Mouse (Mus musculus): ENCODE results near the gene Sag. TPM values are rescaled to one million over a fixed set of nuclear protein-coding genes. Genes with fewer than 3 reads are reported as not detected.
"Not testable (repeated sequence)": the region's sequence is repeated elsewhere in the genome, so short reads cannot be mapped to it uniquely, and the experiment has no call there.

Sag gene
- polyA plus RNA-seq, 1 experiment = 0.59 TPM

DNA sequence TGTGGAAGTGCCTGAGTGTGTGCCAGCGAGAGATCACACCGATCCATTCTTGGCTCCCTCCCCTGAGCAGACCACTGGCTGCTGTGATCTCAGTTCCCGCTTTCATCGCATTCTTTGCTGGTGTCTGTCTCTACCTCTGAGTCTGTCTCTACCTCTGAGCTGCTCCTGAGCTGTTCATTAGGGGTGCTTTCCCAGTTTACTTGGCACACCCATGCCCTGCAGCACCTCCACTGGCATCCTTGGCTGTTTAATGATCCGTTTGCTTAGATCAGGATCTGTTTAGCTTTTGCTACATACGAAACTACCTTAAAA lies 10.4 kb upstream of the Sag start:
- H3K4me3 ChIP-seq (ENCODE audit: insufficient read depth, low read depth, low read length) = no peak overlapping the region

DNA sequence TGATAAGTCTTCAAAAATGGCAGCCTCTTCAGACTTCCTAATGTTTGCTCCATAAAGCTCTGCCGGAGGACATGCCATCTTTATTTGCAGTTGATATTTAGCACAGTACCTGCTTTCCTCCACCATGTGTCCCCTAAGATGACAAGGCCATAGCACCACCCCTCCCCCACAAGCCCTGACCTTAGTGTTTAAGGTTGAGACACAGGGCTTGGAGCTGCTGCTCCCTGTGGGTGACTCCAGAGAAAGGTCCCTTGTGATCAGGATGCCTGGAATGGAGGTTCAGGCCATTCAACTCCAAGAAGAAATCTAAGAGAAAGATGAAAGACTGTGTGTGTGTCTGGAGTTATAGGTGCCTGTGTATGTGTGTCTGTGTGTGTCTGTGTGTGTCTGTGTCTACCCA lies 5.8 kb upstream of the Sag start:
- peak overlapping the region; percentile 88 for H3K27ac ChIP-seq (replicated peaks; ENCODE audit: low read depth, low read length)
- H3K4me3 ChIP-seq (ENCODE audit: insufficient read depth, low read depth, low read length) = no peak overlapping the region
- peaks cover 2% of the 10 kb centered on the region; the same call in 1 of the 2 replicates for H3K4me1 ChIP-seq (ENCODE audit: control insufficient read depth, insufficient read depth, insufficient read length, low read length)

More for the DNA sequence above, 10.4 kb upstream of the Sag start:
- H3K27ac ChIP-seq (replicated peaks; ENCODE audit: low read depth, low read length) = peak overlapping the region; percentile 30; the same call in 1 of the 2 replicates
- H3K4me1 ChIP-seq (ENCODE audit: control insufficient read depth, insufficient read depth, insufficient read length, low read length) = peaks cover 5% of the 10 kb centered on the region; the same call in 1 of the 2 replicates

DNA sequence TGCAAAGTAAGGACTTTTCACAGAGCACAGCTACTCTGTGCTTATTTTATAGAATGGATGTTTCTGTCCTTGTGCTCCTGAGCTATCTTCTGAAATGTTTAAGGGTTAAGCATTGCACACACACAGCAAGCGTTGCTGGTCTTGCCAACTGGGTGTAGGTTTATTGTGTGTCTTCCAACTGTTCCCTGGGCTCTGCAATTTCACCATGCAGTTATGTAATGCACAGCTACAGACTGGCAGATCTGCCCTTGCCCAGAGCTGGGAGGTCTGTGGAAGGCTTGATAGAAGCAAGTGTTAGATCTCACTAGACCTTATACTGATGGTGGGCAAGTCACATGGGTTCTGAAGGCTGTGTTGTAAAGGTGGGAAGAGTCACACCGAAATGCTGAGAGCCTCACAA lies 5.2 kb upstream of the Sag start:
- Histone ChIP-seq H3K4me3 (ENCODE audit: insufficient read depth, low read depth, low read length) (no peak overlapping the region), H3K27ac (replicated peaks; ENCODE audit: low read depth, low read length) (peak overlapping the region; percentile 91), H3K4me1 (ENCODE audit: control insufficient read depth, insufficient read depth, insufficient read length, low read length) (peaks cover 2% of the 10 kb centered on the region; the same call in 1 of the 2 replicates)

DNA sequence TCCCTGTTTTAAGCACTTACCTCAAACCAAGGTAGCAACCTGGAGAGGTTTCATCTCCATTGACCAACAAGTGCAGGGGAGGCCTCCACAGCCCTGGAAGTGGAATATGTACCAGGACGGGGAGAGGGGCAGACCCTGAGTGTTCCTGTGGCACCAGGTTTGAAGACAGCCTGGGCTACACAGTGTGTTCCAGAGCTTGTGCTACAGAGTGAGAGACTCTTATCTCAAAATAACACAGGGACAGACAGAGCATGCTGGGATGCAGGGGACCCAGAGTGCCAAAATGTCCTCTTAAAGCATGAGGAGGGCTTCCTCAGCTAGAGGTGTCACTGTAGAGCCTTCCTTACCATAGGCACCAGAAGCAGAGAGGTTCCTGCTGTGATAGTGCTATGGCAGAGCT lies 4.3 kb downstream of the Sag start:
- no peaks in the 10 kb centered on the region for H3K4me1 ChIP-seq (ENCODE audit: control insufficient read depth, insufficient read depth, insufficient read length, low read length)
- H3K27ac ChIP-seq (replicated peaks; ENCODE audit: low read depth, low read length) = no peak overlapping the region
- no peak overlapping the region for H3K4me3 ChIP-seq (ENCODE audit: insufficient read depth, low read depth, low read length)

DNA sequence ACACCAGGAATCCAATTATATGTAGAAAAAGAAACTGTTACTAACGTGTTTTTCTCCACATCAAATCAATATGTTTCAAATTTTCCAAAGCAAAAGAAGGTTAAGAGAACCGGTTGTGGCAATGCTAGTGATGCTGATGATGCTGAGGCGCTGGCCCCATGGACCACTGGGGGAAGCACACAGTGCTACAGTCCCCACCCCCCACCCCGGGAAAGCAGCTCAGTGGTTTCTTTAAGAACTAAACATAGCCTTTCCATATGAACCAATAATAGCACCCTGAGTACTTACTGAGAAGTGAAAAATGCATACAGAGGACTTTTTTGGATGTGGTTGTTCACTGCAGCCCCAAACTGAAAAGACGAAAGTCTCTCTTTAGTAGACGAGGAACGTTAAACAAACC lies 7.9 kb downstream of the Sag start:
- Histone ChIP-seq H3K4me3 (ENCODE audit: insufficient read depth, low read depth, low read length) (no peak overlapping the region), H3K4me1 (ENCODE audit: control insufficient read depth, insufficient read depth, insufficient read length, low read length) (peaks cover 9% of the 10 kb centered on the region), H3K27ac (replicated peaks; ENCODE audit: low read depth, low read length) (no peak overlapping the region)

DNA sequence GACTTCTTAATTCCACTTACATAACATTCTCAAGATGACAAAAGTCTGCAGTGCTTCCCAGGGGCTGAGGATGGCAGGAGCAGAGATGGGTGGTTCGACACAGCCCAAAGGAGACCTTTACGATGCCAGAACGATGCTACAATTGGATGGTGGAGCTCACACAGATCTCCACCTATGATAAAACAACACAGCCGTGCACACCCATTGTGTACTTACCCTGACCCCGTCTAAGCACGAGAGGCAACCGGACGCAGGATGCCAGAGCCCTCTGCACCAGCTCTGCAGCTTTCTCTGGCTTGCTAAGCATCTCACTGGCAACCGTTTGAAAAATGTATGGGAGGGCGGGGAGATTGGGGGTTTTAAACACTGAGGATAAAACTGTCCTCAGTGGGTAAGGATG lies 8.6 kb downstream of the Sag start:
- Histone ChIP-seq H3K27ac (replicated peaks; ENCODE audit: low read depth, low read length) (no peak overlapping the region), H3K4me1 (ENCODE audit: control insufficient read depth, insufficient read depth, insufficient read length, low read length) (peaks cover 9% of the 10 kb centered on the region), H3K4me3 (ENCODE audit: insufficient read depth, low read depth, low read length) (no peak overlapping the region)

DNA sequence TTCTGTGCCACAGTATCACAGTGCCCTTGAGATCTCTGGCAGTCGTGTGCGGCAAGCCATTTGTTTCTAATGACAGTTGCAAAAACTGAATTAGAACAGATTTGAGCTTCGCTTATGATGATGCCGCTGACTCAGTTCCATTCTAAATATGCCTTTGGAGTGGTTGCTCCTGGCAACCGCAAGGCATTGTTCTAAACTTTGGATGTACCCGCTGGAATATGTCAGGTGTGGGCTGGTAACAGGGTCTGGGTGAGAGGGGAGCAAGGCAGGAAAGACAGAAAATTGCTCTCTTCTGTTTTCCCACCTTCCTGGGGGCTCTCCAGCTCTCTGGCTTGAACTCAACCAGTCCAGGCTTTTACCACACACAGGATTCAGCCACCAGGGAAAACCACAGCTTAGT lies 9.7 kb downstream of the Sag start:
- peak overlapping the region; percentile 75 for H3K27ac ChIP-seq (replicated peaks; ENCODE audit: low read depth, low read length)
- H3K4me3 ChIP-seq (ENCODE audit: insufficient read depth, low read depth, low read length) = no peak overlapping the region
- peaks cover 9% of the 10 kb centered on the region for H3K4me1 ChIP-seq (ENCODE audit: control insufficient read depth, insufficient read depth, insufficient read length, low read length)

DNA sequence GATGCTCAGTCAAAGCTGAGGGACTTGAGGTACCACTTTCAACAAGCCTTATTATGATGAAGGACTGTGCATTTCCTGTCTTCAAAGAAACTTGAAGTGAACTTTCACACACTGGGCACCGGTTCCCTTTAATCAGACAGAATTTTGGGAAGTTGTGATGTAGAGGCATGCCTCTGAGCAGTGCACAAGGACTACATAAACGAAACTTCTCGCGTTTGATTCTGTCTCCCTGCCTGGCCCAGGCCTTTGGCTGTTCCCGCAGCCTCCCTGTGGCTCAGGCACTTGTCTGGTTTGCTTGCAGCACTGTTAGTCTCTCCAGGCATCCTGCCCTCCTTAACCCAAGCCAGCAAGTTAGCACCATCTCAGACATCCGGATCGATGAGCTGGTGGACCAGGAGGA lies 10.2 kb downstream of the Sag start:
- Histone ChIP-seq H3K27ac (replicated peaks; ENCODE audit: low read depth, low read length) (peak overlapping the region; percentile 75), H3K4me1 (ENCODE audit: control insufficient read depth, insufficient read depth, insufficient read length, low read length) (peaks cover 9% of the 10 kb centered on the region), H3K4me3 (ENCODE audit: insufficient read depth, low read depth, low read length) (no peak overlapping the region)

DNA sequence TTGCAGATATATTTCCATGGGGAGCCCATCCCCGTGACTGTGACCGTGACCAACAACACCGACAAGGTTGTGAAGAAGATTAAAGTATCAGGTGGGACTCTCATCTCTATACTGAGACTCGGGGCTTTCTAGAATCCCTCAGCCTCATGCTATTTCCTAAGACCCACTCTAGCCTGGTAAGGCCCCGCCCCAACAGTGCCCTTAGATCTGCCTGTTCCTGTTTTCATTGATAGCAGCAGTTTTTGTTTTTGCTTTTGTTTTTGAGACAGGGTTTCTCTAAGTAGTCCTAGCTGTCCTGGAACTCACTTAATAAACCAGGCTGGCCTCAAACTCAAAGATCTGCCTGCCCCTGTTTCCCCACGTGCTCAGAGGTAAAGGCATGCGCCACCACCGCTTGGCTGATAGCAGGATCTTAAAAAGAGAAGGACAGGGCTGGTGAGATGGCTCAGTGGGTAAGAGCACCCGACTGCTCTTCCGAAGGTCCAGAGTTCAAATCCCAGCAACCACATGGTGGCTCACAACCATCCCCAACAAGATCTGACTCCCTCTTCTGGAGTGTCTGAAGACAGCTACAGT lies 21.0 kb downstream of the Sag start:
- Histone ChIP-seq H3K27ac (replicated peaks; ENCODE audit: low read depth, low read length) (no peak overlapping the region), H3K4me1 (ENCODE audit: control insufficient read depth, insufficient read depth, insufficient read length, low read length) (peaks cover 17% of the 10 kb centered on the region), H3K4me3 (ENCODE audit: insufficient read depth, low read depth, low read length) (no peak overlapping the region)

DNA sequence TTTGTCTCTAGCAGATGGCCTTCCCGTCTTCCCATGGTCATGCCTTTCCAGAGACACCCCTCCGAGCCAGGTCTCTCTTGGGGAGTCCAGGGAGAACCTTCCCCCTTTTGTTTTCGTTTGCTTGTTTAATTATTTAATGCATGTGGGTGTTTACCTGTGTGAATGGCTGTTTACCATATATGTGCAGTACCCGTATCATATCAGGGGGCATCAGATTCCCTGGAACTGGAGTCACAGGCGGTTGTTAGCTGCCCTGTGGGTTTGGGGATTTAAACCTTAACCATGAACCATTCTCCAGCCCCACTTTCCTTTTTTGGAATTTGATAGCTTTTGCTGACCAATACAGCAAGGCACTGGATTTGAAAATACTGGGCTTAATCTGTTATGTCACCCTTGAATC lies 21.8 kb downstream of the Sag start:
- peaks cover 17% of the 10 kb centered on the region for H3K4me1 ChIP-seq (ENCODE audit: control insufficient read depth, insufficient read depth, insufficient read length, low read length)
- H3K27ac ChIP-seq (replicated peaks; ENCODE audit: low read depth, low read length) = no peak overlapping the region
- no peak overlapping the region for H3K4me3 ChIP-seq (ENCODE audit: insufficient read depth, low read depth, low read length)

DNA sequence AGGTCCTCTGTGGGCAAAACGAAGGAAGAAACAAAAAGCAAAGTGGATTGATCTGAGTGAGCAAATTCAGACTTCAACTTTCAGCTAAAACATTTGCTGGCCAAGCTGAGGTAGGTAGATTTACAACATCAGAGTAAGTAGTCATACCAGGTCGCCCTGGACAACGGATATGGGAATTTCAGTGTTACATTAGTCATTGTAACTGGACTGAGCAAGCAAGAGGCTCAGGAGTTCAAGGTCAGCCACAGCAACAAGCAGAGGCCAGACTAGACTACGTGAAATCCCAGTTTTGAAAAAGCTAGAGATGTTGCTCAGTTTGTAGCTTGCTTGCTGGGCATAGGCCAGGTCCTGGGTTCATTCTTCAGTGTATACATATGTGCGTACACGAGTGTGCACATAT lies 22.5 kb downstream of the Sag start:
- H3K4me1 ChIP-seq (ENCODE audit: control insufficient read depth, insufficient read depth, insufficient read length, low read length) = peaks cover 17% of the 10 kb centered on the region
- H3K4me3 ChIP-seq (ENCODE audit: insufficient read depth, low read depth, low read length) = no peak overlapping the region
- H3K27ac ChIP-seq (replicated peaks; ENCODE audit: low read depth, low read length) = peak overlapping the region; percentile 67

DNA sequence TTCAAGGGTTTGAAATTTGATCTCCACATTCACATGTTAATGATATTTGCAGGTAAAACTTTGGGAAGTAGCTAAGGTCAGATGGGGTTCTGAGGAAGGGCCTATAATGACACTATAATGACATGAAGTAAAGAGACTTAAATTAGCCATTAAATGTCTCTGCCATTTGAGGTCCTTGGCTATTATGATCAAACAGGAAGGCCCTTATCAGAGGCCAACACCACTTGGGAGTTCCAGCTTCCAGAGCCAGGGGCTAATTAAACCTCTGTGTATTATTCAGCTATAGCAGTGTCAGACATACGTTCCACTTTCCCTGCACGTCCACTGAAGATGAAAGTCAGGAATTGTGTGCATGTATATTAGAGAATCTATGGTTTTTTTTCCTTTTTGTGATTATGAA lies 23.0 kb downstream of the Sag start:
- H3K4me3 ChIP-seq (ENCODE audit: insufficient read depth, low read depth, low read length) = no peak overlapping the region
- no peak overlapping the region for H3K27ac ChIP-seq (replicated peaks; ENCODE audit: low read depth, low read length)
- H3K4me1 ChIP-seq (ENCODE audit: control insufficient read depth, insufficient read depth, insufficient read length, low read length) = peaks cover 17% of the 10 kb centered on the region

DNA sequence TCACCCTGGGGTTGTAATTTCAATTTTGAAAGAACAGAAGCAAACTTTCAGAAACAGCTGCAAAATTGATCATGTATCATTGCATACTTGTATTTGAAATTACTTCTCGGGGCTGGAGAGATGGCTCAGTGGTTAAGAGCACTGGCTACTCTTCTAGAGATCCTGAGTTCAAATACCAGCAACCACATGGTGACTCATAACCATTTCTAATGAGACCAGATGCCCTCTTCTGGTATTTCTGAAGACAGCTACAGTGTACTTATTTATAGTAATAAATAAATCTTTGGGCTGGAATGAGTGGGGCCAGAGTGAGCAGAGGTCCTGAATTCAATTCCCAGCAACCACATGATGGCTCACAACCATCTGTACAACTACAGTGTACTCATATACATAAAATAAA lies 24.0 kb downstream of the Sag start:
- H3K27ac ChIP-seq (replicated peaks; ENCODE audit: low read depth, low read length); H3K4me3 ChIP-seq (ENCODE audit: insufficient read depth, low read depth, low read length): not testable (repeated sequence)
- H3K4me1 ChIP-seq (ENCODE audit: control insufficient read depth, insufficient read depth, insufficient read length, low read length) = peaks cover 17% of the 10 kb centered on the region

DNA sequence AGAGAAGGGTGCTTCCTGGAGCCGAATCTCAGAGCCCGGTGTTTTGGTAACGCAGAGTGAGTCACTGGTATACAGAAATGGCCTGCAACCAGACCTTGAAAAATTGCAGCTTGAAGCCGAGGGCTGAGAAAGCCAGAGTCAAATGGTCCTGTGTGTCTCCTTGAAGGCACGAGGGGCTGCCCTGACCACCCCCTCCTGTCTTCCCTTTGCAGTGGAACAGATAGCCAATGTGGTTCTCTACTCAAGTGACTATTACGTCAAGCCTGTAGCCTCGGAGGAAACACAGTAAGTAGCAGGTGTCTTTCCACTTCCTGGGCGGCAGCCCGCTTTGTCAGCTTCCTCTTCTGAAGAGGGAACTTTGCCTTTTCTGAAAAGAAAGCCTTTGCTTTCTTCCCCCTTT lies 24.7 kb downstream of the Sag start:
- Histone ChIP-seq H3K4me1 (ENCODE audit: control insufficient read depth, insufficient read depth, insufficient read length, low read length) (peaks cover 17% of the 10 kb centered on the region), H3K4me3 (ENCODE audit: insufficient read depth, low read depth, low read length) (no peak overlapping the region), H3K27ac (replicated peaks; ENCODE audit: low read depth, low read length) (peak overlapping the region; percentile 93)

DNA sequence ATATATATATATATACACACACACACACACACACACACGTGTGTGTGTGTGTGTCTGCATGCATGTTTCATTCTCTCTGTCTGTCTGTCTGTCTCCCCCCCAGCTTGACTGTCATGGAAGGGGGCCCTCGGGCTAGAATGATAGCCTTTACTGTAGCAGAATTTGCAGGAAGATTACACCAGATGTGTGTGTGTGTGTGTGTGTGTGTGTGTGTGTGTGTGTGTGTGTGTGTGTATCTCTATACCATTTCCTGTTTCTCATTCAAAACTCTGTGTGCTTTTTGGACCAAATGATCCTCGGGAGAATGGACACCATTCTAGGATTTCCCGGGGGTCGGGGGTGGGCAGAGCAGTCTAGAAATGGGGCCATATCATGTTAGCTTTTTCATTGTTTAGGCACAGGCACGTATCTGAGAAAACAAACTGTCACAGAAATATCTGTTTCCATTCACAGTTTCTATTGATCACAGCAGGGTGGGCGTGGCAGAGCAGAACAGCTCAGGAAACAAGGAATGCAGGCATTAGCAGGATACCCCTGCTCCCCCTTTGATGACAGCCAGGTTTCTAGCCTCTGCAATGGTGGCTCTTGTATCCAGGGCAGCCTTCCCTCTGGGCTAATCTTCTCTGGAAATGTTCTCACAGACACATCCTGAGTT lies 25.6 kb downstream of the Sag start:
- H3K4me3 ChIP-seq (ENCODE audit: insufficient read depth, low read depth, low read length) = no peak overlapping the region
- peak overlapping the region; percentile 73 for H3K27ac ChIP-seq (replicated peaks; ENCODE audit: low read depth, low read length)
- H3K4me1 ChIP-seq (ENCODE audit: control insufficient read depth, insufficient read depth, insufficient read length, low read length) = peaks cover 17% of the 10 kb centered on the region

DNA sequence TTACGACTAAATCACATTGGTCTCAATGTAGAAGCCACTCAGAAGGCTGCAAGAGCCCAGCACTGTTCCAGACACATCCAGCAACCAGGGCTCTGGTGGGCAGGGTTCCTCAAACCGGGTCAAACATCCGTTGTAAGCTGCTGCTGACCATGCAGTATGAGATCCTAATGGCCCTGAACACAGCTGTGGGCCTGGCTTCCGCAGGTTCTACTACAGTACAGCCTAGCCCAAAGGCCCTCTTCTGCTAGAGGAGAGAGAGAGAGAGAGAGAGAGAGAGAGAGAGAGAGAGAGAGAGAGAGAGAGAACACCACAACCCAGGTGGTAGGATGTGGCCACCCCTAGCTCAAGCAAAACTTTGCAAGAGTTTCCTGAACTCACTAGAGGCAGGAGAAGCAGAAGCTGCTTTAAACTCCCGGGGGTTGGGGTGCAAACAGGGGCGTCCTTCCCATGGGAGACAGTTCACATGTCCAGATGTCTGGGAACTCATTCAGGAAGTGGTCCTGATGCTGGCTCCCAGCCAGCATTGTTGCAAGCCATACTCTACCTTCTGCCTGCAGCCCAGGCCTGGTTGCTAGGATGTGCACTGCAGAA lies 26.2 kb downstream of the Sag start:
- Histone ChIP-seq H3K27ac (replicated peaks; ENCODE audit: low read depth, low read length) (peak overlapping the region; percentile 73), H3K4me3 (ENCODE audit: insufficient read depth, low read depth, low read length) (no peak overlapping the region), H3K4me1 (ENCODE audit: control insufficient read depth, insufficient read depth, insufficient read length, low read length) (peaks cover 17% of the 10 kb centered on the region)
